Mouse (Mus musculus) inflammation-experienced regulatory T-cells, adult 6 months (primary cell): ENCODE data around the gene Pdgfa. TPM values are rescaled to one million over a fixed set of nuclear protein-coding genes. Genes with fewer than 3 reads are reported as not detected.

Experiments used
- ATAC-seq: one replicate; pipeline ENCODE4 v1.8.0; 2017
- polyA plus RNA-seq, 3 experiments: library from polyadenylated mRNA; unstranded; fragments of 100-300 nt; shearing (Covaris generic); gene quantifications; one replicate each; pipeline ENCODE4 v1.2.1; 2017

Gene Pdgfa
- under 1 TPM in 1 of 3 experiments, not detected in 2; 0.35 TPM for polyA plus RNA-seq

DNA sequence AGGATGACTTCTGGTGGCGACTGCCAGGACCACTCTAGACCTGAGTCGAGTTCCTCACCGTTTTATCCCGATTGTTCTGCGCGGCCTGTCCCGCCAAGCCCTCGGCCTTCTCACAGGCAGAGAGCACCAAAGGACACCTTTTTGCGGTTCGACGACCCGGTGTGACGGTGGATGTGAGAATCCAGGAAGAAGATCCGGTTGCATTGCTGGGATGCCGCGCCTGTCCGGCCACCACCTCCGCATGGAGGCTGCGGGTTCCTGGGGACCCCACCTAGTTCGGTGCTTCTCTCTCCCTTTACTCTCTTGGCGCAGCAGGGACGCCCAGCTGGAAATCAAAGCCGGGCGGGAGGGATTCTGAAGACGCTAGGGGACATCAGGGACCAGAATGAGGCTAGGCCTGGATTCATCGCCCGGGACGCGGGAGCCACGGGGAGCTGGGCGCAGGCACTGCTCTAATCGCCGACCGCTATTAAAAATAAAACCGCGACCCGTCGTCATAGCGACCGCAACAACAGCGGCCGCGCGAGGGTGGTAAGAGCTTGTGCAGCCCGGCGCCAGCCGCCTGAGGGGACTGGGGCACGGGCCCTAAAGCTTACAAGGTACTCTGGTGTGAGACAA is at the start of gene Pdgfa:
Pdgfa (minus strand) TSS at position 200 of the 618 bp plus-strand sequence.
- no peak for ATAC-seq

DNA sequence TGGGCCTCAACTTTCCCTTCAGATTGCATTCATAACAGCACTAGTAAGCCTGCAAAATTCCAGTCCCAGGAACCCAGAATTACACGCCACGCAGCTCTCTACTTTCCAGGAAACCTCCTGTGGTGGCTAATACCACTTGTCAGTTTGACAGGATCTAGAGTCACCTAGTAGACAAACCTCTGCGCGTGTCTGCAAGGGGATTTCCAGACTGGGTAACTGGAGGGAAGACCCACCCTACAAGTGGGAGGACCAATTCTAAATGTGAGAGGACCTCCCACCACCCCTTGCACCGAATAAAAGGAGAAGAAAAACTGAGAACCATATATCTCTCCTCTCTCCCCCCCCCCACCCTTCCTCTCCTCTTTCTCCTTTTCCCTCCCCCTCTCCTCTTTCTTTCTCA is 49.5 kb upstream of the Pdgfa start:
- no peak for ATAC-seq

- ATAC-seq = no peak
These were observed 46.4 kb upstream of the Pdgfa start for GRCm38 (mm10) chr5:139043546-139043945.

DNA sequence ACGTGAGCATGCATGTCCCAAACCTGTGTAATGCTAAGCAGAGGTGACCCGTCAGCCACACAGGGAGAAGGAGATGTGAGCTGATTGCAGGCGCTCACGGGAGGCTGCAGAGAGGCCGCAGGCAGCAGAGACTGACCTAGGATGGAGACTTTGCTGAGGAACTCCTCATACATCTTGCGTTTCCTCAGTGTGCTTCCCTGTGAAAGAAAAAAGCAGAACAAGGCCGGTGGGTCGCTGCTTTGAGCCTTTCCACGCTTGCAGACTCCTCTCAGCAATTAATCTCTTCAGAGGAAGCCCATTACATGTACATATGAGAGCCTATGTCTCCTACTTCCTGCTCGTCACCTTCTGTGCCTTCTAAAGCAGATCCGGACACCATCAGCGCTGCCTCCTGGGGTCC is 45.1 kb upstream of the Pdgfa start:
- no peak for ATAC-seq

DNA sequence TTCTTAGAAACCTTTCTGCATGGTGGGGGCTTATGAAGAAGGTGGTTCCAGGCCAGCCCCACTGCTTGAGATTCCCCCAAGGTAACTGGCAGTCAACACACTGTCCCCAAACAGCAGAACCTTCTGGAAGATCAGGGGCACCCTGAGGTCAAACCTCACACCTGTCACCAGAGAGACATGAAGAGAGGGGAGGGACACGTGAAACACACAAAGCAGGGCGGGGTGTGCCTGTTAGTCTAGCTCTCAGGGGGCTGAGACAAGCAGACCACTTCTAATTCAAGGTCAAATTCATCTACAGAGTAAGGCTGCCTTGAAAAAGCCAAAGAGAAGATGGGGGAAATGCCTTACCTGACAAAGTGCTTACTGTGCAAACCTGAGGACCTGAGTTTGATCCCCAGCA is 38.0 kb upstream of the Pdgfa start:
- ATAC-seq = no peak

DNA sequence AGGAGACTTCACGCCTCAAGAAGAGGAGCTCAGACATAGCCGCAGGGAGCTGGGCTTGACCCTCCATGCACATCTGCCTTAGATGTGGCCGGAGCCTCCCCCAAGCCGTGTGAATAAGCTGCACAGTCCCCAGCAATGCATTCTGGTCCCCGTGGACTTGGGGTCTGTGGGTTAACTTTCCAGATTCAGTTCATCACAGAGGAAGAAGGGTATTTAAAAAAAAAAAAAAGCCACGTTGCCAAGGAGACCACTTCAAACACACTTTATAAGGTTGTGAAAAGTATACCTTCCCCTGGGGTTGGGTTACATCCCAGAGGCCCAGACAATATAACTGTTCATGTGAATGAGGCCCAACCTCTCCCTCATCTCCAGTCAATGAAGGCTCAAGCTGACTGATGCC is 37.6 kb upstream of the Pdgfa start:
- no peak for ATAC-seq

DNA sequence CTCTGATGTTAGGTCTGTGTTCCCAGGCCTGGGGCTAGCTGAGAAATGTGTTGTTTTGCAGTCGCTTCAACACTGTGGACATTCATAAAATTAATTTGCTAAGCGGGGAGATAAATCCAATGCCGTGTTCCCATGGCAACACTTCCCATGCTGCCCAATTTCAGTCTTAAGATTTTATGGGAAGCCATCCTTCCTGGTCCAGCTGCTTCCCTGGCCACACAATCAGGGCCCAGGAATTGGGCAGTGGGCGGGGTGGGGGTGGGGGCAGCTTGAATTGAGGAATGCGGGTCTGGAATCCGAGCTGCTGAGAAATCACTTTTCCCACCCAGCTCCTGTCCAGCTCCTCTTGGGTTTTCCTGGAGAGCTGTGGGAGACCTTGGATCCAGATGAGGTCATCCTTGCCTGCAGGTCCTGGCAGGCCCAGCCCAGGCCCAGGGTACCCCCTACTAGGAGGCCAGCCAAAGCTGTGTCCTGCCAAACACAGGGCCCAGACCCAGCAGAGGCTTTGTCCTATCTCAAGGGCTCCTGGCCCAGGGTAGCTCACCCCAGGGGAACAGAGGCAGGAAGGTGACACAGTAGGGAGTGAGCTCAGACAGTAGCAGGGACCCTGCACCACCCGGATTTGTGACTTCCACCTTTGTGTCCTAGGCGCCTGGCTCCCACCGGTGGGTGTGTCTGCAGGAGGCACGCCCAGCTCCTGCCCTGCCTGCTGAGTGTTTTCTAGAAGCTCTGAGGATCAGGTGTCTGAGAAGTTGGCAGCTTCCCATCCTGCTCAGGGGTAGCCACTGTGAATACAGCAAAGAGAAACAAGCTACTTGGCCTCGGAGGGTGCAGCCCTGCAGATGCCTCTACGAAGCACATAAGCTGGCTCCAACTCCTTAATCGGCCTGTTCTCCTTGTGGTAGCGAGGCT is 36.5 kb upstream of the Pdgfa start:
- ATAC-seq = no peak

DNA sequence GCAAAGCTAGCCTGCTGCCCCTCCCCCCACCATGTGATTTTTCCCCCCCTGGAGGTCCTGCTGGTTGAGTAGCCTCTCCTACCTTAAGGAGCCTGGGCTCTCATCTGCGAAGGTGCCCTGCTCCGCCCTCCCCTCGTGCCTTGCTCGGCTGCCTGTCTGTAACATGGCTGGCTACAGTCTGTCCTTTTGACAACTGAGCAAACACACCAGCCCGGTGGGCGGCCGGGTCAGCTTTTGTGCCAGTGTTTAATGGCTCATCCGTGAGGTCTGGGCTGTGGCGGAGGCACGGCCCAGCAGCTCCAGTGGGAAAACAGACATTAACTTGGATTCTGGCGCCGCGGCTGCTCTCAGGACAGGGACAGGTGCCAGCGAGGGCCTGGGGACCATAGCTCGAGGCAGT is 30.4 kb upstream of the Pdgfa start:
- no peak for ATAC-seq

GRCm38 (mm10) chr5:139024351-139025105 is 27.4 kb upstream of the Pdgfa start:
- ATAC-seq = no peak

GRCm38 (mm10) chr5:139020595-139020994 is 23.4 kb upstream of the Pdgfa start:
- no peak for ATAC-seq

GRCm38 (mm10) chr5:139017371-139018124 is 20.4 kb upstream of the Pdgfa start:
- ATAC-seq = no peak

- ATAC-seq = no peak
These were observed 17.9 kb upstream of the Pdgfa start for GRCm38 (mm10) chr5:139015097-139015496.

DNA sequence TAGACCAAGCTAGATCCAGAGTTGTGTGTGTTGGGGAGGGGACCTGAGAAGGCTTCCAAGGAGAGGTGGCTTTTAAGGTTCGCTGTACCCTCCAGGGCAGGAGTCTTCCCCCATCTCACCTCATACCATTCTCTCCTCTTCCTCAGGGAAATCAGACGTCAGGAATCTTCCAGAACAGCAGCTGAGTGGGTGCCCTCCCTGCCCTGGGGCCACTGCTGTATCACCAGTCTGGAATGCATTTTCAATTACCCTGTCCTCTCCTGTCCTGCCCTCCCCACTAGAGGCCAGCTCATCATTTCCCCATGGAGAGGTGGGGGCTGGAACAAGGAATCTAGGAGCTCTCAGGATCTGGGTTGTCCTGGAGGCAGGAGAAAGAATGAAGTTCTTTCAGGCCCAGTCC is 13.5 kb upstream of the Pdgfa start:
- no peak for ATAC-seq

- ATAC-seq = no peak
These were observed 10.1 kb upstream of the Pdgfa start for GRCm38 (mm10) chr5:139007141-139007775.

- no peak for ATAC-seq
These were observed 7.4 kb upstream of the Pdgfa start for GRCm38 (mm10) chr5:139004588-139004987.

DNA sequence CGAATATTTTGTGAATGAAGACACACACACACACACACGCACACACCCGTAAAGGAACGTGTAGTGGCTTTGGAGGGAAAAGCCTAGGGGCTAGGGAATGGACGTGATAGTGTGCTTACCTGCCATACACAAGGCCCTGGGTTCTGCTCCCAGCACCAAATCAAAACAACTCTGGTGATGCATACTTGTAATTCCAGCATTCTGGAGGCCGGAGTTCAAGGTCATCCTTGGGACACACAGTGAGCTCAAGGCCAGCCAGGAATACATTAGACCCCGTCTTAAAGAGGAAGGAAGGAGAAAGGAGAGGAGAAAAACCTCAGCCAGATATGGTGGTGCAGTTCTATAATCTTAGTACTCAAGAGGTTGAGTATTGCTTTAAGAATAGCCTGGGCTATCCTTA is 2.5 kb upstream of the Pdgfa start:
- ATAC-seq = no peak

GRCm38 (mm10) chr5:138997936-138998580 is 888 bp upstream of the Pdgfa start:
- ATAC-seq = no peak

DNA sequence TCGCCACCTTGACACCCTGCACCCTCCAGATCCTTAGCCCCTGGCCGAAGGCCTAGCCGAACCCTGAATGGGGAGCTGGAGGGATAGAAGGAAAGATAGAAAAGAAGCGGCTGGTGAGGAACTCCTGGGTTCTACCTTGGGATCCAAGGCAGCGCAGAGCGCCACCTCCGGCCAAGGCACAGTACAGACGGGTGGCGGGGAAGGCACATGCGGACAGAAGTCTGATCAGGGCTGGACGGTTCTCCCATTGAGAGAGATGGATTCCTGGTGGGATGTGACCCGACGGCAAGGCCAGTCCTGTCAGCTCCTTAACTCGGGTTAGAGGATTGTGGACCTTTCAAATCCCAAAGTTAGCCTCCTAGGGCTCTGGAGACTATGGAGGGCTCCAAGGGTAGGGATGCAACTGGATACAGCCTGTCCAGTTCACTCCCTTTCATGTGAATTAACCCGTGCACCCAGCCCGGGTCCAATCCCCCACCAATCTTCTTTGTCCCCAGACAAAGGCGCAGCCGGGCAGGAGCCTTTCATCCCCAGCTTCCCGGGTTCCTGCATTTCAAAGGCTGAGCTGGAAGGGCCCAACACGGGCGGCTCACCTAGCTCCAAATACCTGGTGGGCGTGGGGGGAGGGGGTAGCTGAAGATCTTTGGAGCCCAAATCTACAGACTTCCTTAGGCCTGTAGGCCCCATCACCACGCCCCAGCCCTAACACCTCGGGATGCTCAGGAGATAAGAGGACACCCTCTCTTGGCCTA is 672 bp downstream of the Pdgfa start:
- no peak for ATAC-seq

- ATAC-seq = no peak
These were observed 1.4 kb downstream of the Pdgfa start for GRCm38 (mm10) chr5:138995721-138996311.
